Mouse (Mus musculus): ENCODE measurements around the gene Tmigd3. TPM values are rescaled to one million over a fixed set of nuclear protein-coding genes. Genes with fewer than 3 reads are reported as not detected.

Tmigd3 gene
- polyA plus RNA-seq, 1 experiment from 2014 or later = 0.43 TPM

- Histone ChIP-seq H3K4me1 (replicated peaks) (no peaks in the 10 kb centered on the region), H3K4me3 (replicated peaks) (no peak overlapping the region), H3K4me2 (no peak overlapping the region), H3K9me3 (no peaks in the 10 kb centered on the region), H3K36me3 (peaks cover 32% of the 10 kb centered on the region), H3K27ac (no peak overlapping the region), H3K27me3 (no peaks in the 10 kb centered on the region), H3K9ac (replicated peaks) (no peak overlapping the region)
- WGBS = 84% methylated on average over 4 of the region's 4 CpGs
- ATAC-seq (ENCODE audit: insufficient number of reproducible peaks, insufficient read depth, low FRiP score, low TSS enrichment, low read depth) = no peak
Measured at GRCm38 (mm10) chr3:105936111-105936510, 65.4 kb downstream of the Tmigd3 start.

- Histone ChIP-seq H3K9ac (replicated peaks) (no peak overlapping the region), H3K36me3 (peaks cover 87% of the 10 kb centered on the region), H3K9me3 (no peaks in the 10 kb centered on the region), H3K27me3 (no peaks in the 10 kb centered on the region), H3K4me1 (replicated peaks) (no peaks in the 10 kb centered on the region), H3K4me2 (no peak overlapping the region), H3K4me3 (replicated peaks) (no peak overlapping the region), H3K27ac (no peak overlapping the region)
- WGBS = 90% methylated on average over 7 of the region's 7 CpGs
- ATAC-seq (ENCODE audit: insufficient number of reproducible peaks, insufficient read depth, low FRiP score, low TSS enrichment, low read depth) = no peak
Measured at GRCm38 (mm10) chr3:105951348-105951747, 80.6 kb downstream of the Tmigd3 start.

GRCm38 (mm10) chr3:105957235-105957634, 86.5 kb downstream of the Tmigd3 start:
- Histone ChIP-seq H3K27ac (no peak overlapping the region), H3K4me1 (replicated peaks) (peaks cover 16% of the 10 kb centered on the region), H3K4me2 (no peak overlapping the region), H3K9ac (replicated peaks) (no peak overlapping the region), H3K27me3 (no peaks in the 10 kb centered on the region), H3K9me3 (no peaks in the 10 kb centered on the region), H3K36me3 (peaks cover 50% of the 10 kb centered on the region), H3K4me3 (replicated peaks) (no peak overlapping the region)
- WGBS = 100% methylated on average over 1 of the region's 1 CpGs
- no peak for ATAC-seq (ENCODE audit: insufficient number of reproducible peaks, insufficient read depth, low FRiP score, low TSS enrichment, low read depth)

GRCm38 (mm10) chr3:105958204-105958603, 87.5 kb downstream of the Tmigd3 start:
- H3K9ac ChIP-seq (replicated peaks) = peak overlapping the region; percentile 93
- WGBS = 50% methylated on average over 5 of the region's 5 CpGs
- H3K4me3 ChIP-seq (replicated peaks) = peak overlapping the region; percentile 75
- no peaks in the 10 kb centered on the region for H3K9me3 ChIP-seq
- no peak for ATAC-seq (ENCODE audit: insufficient number of reproducible peaks, insufficient read depth, low FRiP score, low TSS enrichment, low read depth)
- H3K36me3 ChIP-seq = peaks cover 50% of the 10 kb centered on the region
- no peaks in the 10 kb centered on the region for H3K27me3 ChIP-seq
- H3K27ac ChIP-seq = no peak overlapping the region
- peaks cover 16% of the 10 kb centered on the region for H3K4me1 ChIP-seq (replicated peaks)
- H3K4me2 ChIP-seq = peak overlapping the region; percentile 83

GRCm38 (mm10) chr3:105958974-105959580, 88.4 kb downstream of the Tmigd3 start, which contains the start of gene Wdr77:
Gene Wdr77, plus strand, starts transcription at chr3:105959369.
- Histone ChIP-seq H3K27me3 (no peaks in the 10 kb centered on the region), H3K36me3 (peaks cover 51% of the 10 kb centered on the region), H3K4me1 (replicated peaks) (peaks cover 16% of the 10 kb centered on the region), H3K9ac (replicated peaks) (peak within 1 kb of the TSS; percentile 93), H3K4me3 (replicated peaks) (peak within 1 kb of the TSS; percentile 75), H3K4me2 (peak within 1 kb of the TSS; percentile 86), H3K27ac (peak within 1 kb of the TSS; percentile 81), H3K9me3 (no peaks in the 10 kb centered on the region)
- under 1% methylated on average over 52 of the region's 52 CpGs for WGBS
- ATAC-seq (ENCODE audit: insufficient number of reproducible peaks, insufficient read depth, low FRiP score, low TSS enrichment, low read depth) = peak; percentile 95

GRCm38 (mm10) chr3:105959585-105959984, 88.9 kb downstream of the Tmigd3 start:
- H3K27me3 ChIP-seq = no peaks in the 10 kb centered on the region
- H3K27ac ChIP-seq = peak overlapping the region; percentile 79
- H3K4me1 ChIP-seq (replicated peaks) = peaks cover 16% of the 10 kb centered on the region
- peaks cover 52% of the 10 kb centered on the region for H3K36me3 ChIP-seq
- H3K9me3 ChIP-seq = no peaks in the 10 kb centered on the region
- H3K4me2 ChIP-seq = peak overlapping the region; percentile 86
- ATAC-seq (ENCODE audit: insufficient number of reproducible peaks, insufficient read depth, low FRiP score, low TSS enrichment, low read depth) = peak; percentile 75
- H3K4me3 ChIP-seq (replicated peaks) = peak overlapping the region; percentile 75
- peak overlapping the region; percentile 68 for H3K9ac ChIP-seq (replicated peaks)
- WGBS = under 1% methylated on average over 25 of the region's 26 CpGs

GRCm38 (mm10) chr3:105959999-105960398, 89.3 kb downstream of the Tmigd3 start, which contains the start of gene Atp5f1:
Gene Atp5f1, minus strand, starts transcription at chr3:105960099.
- peak within 1 kb of the TSS; percentile 81 for H3K27ac ChIP-seq
- H3K4me1 ChIP-seq (replicated peaks) = peaks cover 16% of the 10 kb centered on the region
- H3K27me3 ChIP-seq = no peaks in the 10 kb centered on the region
- peak within 1 kb of the TSS; percentile 86 for H3K4me2 ChIP-seq
- peaks cover 52% of the 10 kb centered on the region for H3K36me3 ChIP-seq
- ATAC-seq (ENCODE audit: insufficient number of reproducible peaks, insufficient read depth, low FRiP score, low TSS enrichment, low read depth) = 0 out of 2 replicates have a peak, but pooled peaks have one; percentile 2
- 5% methylated on average over 6 of the region's 6 CpGs for WGBS
- no peaks in the 10 kb centered on the region for H3K9me3 ChIP-seq
- H3K4me3 ChIP-seq (replicated peaks) = peak within 1 kb of the TSS; percentile 75
- peak within 1 kb of the TSS; percentile 93 for H3K9ac ChIP-seq (replicated peaks)

- peaks cover 56% of the 10 kb centered on the region for H3K36me3 ChIP-seq
- peak overlapping the region; percentile 75; the same call in 1 of the 2 replicates for H3K4me3 ChIP-seq (replicated peaks)
Measured at GRCm38 (mm10) chr3:105960700-105961099, 90.0 kb downstream of the Tmigd3 start.

GRCm38 (mm10) chr3:105971831-105972446, 101.2 kb downstream of the Tmigd3 start:
- no peaks in the 10 kb centered on the region for H3K9me3 ChIP-seq
- no peak overlapping the region for H3K4me2 ChIP-seq
- peaks cover 38% of the 10 kb centered on the region for H3K36me3 ChIP-seq
- no peak for ATAC-seq (ENCODE audit: insufficient number of reproducible peaks, insufficient read depth, low FRiP score, low TSS enrichment, low read depth)
- no peaks in the 10 kb centered on the region for H3K4me1 ChIP-seq (replicated peaks)
- H3K27ac ChIP-seq = no peak overlapping the region
- no peak overlapping the region for H3K4me3 ChIP-seq (replicated peaks)
- no peaks in the 10 kb centered on the region for H3K27me3 ChIP-seq
- H3K9ac ChIP-seq (replicated peaks) = no peak overlapping the region
- 81% methylated on average over 5 of the region's 5 CpGs for WGBS

More at GRCm38 (mm10) chr3:105960700-105961099, 90.0 kb downstream of the Tmigd3 start:
- no peak for ATAC-seq (ENCODE audit: insufficient number of reproducible peaks, insufficient read depth, low FRiP score, low TSS enrichment, low read depth)
- Histone ChIP-seq H3K9me3 (no peaks in the 10 kb centered on the region), H3K9ac (replicated peaks) (no peak overlapping the region), H3K27ac (no peak overlapping the region), H3K4me1 (replicated peaks) (peaks cover 16% of the 10 kb centered on the region), H3K4me2 (peak overlapping the region; percentile 86; the same call in 1 of the 2 replicates), H3K27me3 (no peaks in the 10 kb centered on the region)
- WGBS = 95% methylated on average over 2 of the region's 2 CpGs

- no peaks in the 10 kb centered on the region for H3K9me3 ChIP-seq
- no peak within 1 kb of the TSS for H3K9ac ChIP-seq (replicated peaks)
- H3K36me3 ChIP-seq = peaks cover 24% of the 10 kb centered on the region
- H3K27me3 ChIP-seq = no peaks in the 10 kb centered on the region
- H3K4me1 ChIP-seq (replicated peaks) = no peaks in the 10 kb centered on the region
- H3K4me2 ChIP-seq = no peak within 1 kb of the TSS
- 80% methylated on average over 3 of the region's 3 CpGs for WGBS
- no peak within 1 kb of the TSS for H3K4me3 ChIP-seq (replicated peaks)
- no peak for ATAC-seq (ENCODE audit: insufficient number of reproducible peaks, insufficient read depth, low FRiP score, low TSS enrichment, low read depth)
- H3K27ac ChIP-seq = no peak within 1 kb of the TSS
Measured at GRCm38 (mm10) chr3:105973411-105973810, 102.7 kb downstream of the Tmigd3 start, which contains the start of gene Ovgp1. Gene Ovgp1, plus strand, starts transcription at chr3:105973711.

Measured in limb, embryonic 12.5 days (tissue).